Mouse (Mus musculus): ENCODE data around the gene Erbb2.

Erbb2 gene

DNA sequence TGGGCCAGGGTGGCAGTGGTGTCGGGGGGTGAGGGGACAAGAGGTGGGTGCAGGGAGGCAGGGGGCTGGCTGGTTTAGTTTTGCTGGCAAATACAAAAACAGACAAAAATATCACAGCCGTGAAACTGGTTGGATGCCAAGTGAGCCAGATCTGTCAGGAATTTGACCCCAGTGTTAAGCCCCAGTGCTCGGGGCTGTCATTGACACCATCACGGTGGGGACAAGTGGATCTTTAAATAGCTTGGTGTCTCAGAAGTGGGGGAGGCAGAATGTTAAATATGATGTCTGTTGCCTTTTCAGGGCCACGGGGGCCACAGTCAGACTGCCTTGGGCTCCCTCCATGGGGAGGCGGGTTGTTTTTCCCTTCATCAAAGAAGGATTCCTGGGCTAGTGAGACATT, 18.0 kb upstream of the Erbb2 start:
- POLR2A ChIA-PET = no interaction called here
- CTCF ChIA-PET = no interaction called here

DNA sequence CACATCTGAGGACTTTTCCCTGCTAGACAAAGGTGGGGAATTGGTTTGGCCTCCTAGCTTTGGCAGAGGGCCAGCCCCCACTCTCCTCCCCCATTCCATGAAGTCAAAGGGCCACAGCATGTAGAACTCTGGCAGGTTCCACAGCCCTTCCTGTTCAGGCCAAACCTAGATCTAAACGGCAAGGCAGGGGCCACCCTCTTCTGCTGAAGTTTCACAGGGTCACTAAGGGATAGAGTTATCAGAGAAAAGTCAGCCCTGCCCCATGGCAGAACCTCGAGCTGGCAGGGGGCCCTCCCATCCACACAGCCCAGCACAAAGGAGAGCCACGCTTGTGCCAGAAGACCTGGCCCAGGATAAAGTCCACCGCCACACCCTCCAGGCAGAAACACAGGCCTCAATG, 17.2 kb upstream of the Erbb2 start:
- CTCF ChIA-PET = interaction anchor here in 1 of 4 experiments (2.1 kb wide), 1 partner anchor 23 kb away, joined by 4 read pairs; no protein-coding TSS in a partner anchor
- POLR2A ChIA-PET = interaction anchor here in 2 of 4 experiments (0.5 to 0.8 kb wide), 2 partner anchors 29 to 262 kb away, joined by 4 read pairs; no protein-coding TSS in a partner anchor

DNA sequence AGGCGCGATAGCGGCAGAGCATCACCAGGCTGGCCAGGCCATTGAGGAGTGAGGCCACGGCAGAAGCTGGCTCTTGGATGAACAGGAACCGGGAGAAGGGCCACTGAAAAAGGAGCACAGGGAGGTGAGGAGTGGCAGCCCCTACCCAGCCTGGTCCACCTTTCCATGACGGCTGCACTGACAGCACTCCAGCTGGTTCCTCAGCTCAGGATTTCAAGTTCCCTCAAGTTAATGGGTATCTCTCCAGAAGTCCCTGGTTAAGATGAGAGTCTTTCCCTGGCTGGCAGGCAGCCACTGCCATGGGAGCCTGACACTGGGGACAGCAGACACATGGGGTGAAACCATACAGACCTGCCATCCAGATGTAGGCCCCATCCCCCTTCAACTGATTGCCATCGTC, 14.3 kb upstream of the Erbb2 start:
- POLR2A ChIA-PET = interaction anchor here in 1 of 4 experiments (1.3 kb wide), 1 partner anchor 39 kb away, joined by 3 read pairs; no protein-coding TSS in a partner anchor
- CTCF ChIA-PET = interaction anchor here in 2 of 4 experiments (1.0 to 2.4 kb wide), 2 partner anchors 26 to 55 kb away, joined by 3 to 11 read pairs; no protein-coding TSS in a partner anchor

DNA sequence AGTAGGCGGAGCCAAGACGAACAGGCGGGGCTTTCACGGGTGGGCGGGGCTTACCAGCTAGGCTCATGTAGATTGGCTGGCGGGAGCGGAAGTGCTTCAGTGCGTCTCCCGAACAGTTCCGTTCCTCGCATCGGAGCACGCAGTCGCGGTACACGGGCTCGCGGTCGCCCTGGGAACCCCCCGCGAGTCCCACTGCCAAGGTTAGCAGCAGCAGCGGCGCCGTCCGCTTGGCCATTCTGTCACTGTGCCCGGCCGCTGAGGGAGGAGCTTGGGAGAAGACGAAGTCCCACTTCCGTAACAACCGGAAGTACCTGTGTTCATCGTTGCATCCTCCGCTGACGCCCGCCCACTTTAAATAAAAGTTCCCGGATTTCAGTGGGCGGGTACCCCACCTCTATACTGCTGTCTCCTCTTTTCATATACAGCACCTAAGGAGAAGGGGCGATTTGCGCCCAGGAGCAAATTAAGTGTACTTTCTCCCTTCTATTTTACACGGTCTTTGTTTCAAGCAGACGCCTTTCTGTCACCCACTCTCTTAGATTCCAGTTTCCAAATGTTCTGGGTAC, 12.0 kb upstream of the Erbb2 start, which contains the start of gene Pgap3:
TSS of gene Pgap3 (minus strand) at position 330 of the 566 bp plus-strand sequence.
- POLR2A ChIA-PET = interaction anchor here in 3 of 4 experiments (0.6 to 2.4 kb wide), 40 partner anchors 9 to 1920 kb away, joined by 3 to 19 read pairs (median 4); partner anchors contain the start of genes Erbb2 (in 3 of the 3), Mien1 (in 3 of the 3), Stard3 (in 2 of the 3) and Ormdl3 (in 1 of the 3)
- CTCF ChIA-PET = interaction anchor here in 3 of 4 experiments (0.6 to 2.8 kb wide), 14 partner anchors 12 to 1374 kb away, joined by 3 to 11 read pairs (median 4); partner anchors contain the start of gene Erbb2 (in 2 of the 3)

DNA sequence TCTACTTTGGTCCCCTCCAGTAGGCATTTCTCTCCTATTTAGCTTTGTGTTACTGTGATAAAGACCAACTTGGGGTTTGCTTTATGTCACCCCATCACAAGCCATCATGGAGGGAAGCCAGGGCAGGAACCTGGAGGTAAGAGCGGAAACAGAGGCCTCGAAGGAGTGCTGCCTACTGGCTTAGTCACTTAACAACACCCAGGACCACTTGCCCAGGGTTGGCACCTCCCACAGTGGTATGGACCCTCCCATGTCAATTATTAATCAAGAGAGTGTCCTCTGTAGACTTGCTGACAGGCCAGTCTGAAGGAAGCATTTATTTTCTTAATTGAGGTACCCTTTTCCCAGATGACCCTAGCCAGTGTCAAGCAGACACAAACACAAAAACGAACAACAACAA, 11.5 kb upstream of the Erbb2 start:
- CTCF ChIA-PET = interaction anchor here in 2 of 4 experiments (0.6 to 2.8 kb wide), 8 partner anchors 11 to 168 kb away, joined by 3 to 11 read pairs (median 4); partner anchors contain the start of gene Erbb2 (in 2 of the 2)
- POLR2A ChIA-PET = interaction anchor here in 3 of 4 experiments (0.8 to 2.4 kb wide), 25 partner anchors 9 to 1920 kb away, joined by 3 to 19 read pairs (median 5); partner anchors contain the start of genes Erbb2 (in 3 of the 3), Stard3 (in 2 of the 3), Ormdl3 (in 1 of the 3) and Tcap (in 1 of the 3)

DNA sequence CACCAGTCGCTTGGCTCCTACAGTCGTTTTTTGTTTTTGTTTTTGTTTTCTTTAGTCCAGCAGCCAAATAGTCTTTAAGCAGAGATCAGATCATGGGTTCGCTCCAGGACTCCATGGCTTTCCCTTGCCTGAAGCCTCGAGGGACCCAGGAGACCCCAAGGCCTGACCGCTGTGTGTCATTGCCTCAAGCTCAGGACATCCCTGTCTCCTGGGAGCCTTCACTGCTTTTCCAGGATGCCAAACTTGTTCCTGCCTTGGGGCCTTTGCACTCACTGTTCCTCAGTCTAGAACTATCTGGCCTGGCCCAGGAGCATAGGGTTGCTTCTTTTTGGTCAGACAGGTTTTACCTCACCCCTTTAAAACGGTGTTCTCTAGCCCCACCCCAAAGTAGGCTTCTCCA, 5.6 kb upstream of the Erbb2 start:
- ChIA-PET POLR2A (no interaction called here), CTCF (interaction anchor here in 1 of 4 experiments (1.3 kb wide), 1 partner anchor 64 kb away, joined by 3 read pairs; no protein-coding TSS in a partner anchor)

DNA sequence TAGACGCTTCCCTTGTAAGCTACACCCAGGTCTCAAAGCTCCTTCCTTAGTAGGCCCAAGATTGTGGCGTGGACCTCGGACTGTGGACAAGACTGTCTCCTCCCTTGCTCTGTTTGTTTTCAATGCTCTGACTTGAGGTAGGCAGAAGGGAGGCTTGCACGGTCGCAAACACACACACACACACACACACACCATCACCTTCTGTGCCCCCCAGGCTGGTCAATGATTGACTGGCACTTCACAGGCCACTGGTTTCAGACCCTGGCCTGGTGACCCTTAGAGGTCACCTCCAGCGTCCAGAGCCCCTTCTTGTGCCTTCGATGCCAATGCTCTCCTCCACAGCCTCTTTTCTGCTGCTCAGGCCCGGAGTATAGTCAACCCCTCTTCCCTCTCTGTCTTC, 3.4 kb upstream of the Erbb2 start:
- ChIA-PET POLR2A (interaction anchor here in 3 of 4 experiments (0.6 to 1.3 kb wide), 8 partner anchors 9 to 178 kb away, joined by 3 to 10 read pairs (median 4); partner anchors contain the start of genes Pgap3 (in 2 of the 3), Grb7 (in 1 of the 3), Mien1 (in 1 of the 3) and Ormdl3 (in 1 of the 3)), CTCF (interaction anchor here in 3 of 4 experiments (0.5 to 0.9 kb wide), 6 partner anchors 13 to 333 kb away, joined by 3 to 13 read pairs (median 4); no protein-coding TSS in a partner anchor)

DNA sequence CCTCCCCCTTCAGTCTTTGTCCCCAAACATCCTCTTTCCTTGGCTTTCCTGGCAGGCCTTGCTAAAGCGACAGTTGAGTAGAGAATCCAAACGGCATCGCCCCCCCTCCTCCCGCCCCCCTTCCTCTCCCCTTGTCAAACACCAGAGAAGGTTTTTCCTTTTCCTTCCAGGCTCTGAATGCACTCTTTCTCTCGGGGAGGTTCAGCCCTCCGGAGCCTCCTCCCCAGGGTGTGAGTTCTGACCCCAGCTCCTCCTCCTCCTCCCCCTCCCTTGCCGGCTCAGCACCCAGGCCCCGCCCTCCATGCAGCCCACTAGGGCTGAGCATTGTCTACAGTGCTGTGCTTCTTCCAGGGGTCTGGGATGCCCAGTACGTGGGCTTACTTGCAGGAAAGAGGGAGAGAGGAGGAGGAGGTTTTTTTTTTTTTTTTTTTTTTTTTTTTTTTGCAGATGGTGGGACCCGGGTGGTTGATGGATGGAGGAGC, 2.9 kb upstream of the Erbb2 start:
- POLR2A ChIA-PET = interaction anchor here in 3 of 4 experiments (0.6 to 1.3 kb wide), 7 partner anchors 9 to 178 kb away, joined by 4 to 10 read pairs (median 4); partner anchors contain the start of genes Pgap3 (in 2 of the 3), Grb7 (in 1 of the 3), Mien1 (in 1 of the 3) and Ormdl3 (in 1 of the 3)

DNA sequence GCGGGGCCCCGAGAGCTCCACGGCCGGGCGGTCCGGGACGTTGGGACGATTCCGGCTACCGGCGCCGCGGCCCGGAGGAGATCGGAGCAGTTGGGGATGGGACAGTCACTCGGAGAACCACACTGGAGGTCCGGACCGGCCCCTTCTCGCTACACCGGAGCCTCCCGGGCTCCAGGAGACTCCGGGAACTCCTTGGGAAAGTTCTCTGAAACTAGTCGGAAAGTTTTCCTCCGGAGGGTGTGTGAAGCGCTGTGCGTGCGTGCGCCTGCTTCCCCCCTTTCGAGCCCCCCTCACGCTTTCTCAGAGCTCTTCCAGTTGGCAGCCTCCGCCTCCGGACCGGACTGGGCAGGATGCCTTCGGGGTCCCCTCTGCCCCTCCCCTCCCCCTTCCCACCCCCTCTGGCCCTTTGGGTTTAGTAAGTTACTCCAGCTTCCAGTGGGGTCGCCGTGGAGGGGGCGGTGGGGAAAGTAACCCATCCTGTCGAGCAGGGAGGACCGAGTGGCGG, 579 bp downstream of the Erbb2 start:
- POLR2A ChIA-PET = interaction anchor here (0.5 to 2.2 kb wide), 32 partner anchors 8 to 978 kb away, joined by 3 to 19 read pairs (median 3); partner anchors contain the start of genes Mien1 (in 3 of the 4), Pgap3 (in 3 of the 4), Ppp1r1b (in 3 of the 4) and Ormdl3 (in 2 of the 4)
- CTCF ChIA-PET = interaction anchor here (0.5 to 1.9 kb wide), 24 partner anchors 8 to 198 kb away, joined by 3 to 13 read pairs (median 3); partner anchors contain the start of genes Mien1 (in 2 of the 4), Pgap3 (in 2 of the 4) and Stard3 (in 1 of the 4)

More for the DNA sequence above, 2.9 kb upstream of the Erbb2 start:
- CTCF ChIA-PET = interaction anchor here in 2 of 4 experiments (0.5 to 0.9 kb wide), 6 partner anchors 20 to 334 kb away, joined by 3 to 13 read pairs (median 4); no protein-coding TSS in a partner anchor

DNA sequence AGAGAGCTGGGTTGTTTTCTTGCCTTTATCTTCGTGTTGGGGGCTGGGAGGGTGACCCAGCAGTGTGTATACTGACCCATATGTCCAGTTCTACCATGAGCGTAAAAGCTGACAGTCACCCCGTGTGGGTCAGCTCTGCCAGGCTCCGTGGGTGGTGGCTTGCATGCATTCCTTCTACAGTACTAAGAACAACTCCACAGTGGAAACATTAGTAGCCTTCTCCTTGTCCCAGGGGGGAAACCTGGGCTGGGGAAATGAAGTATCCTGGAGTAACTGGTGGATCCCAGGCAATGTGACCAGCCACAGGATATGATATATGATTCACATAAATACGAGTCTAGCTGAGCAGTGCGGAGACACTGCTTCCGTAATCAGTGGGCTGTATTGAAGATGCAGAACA, 1.5 kb downstream of the Erbb2 start:
- ChIA-PET POLR2A (interaction anchor here in 2 of 4 experiments (0.6 to 0.8 kb wide), 2 partner anchors 22 to 1906 kb away, joined by 3 to 7 read pairs; no protein-coding TSS in a partner anchor), CTCF (interaction anchor here in 3 of 4 experiments (0.6 to 1.9 kb wide), 4 partner anchors 25 to 184 kb away, joined by 3 to 5 read pairs (median 4); partner anchors contain the start of gene Mien1 (in 1 of the 3))

DNA sequence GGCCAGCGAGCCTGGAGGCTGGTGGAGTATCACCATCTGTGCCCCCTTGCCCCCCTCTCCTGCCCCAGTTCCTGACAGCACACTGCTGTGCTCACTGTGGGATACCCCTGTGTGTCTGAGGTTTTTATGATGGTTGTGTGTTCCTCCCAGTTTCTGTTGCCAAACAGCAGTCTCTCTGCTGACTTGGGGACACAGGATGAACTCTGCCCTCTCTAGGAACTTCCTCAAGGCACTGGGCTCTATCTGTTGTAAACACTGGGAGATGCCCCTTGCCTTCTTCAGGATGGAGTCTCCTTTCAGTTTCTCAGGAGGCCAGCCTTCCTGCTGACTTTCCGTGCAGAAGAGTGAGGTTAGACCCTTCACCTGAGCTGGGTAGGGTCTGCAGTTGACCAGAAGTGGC, 1.9 kb downstream of the Erbb2 start:
- CTCF ChIA-PET = interaction anchor here in 1 of 4 experiments (0.7 kb wide), 1 partner anchor 77 kb away, joined by 3 read pairs; no protein-coding TSS in a partner anchor
- POLR2A ChIA-PET = no interaction called here

DNA sequence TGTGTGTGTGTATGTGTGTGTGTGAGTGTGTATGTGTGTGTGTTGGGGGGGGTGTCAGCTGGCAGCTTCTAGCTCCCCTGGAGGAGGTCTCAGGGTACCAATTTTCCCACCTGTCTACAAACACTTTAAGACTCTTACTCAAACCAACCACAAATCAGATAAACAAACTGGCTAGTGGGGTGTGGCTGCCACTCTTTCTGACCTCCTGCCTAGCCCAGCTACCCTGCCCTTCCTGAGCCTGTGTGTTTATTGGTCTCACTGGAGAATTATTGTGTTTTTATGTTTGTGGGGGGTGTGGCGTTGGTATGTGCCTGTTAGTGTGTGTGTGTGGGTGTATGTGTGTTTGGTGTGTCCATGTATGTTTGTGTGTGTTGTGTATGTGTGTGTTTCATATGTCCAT, 4.8 kb downstream of the Erbb2 start:
- CTCF ChIA-PET = interaction anchor here in 3 of 4 experiments (0.7 to 1.9 kb wide), 4 partner anchors 21 to 45 kb away, joined by 3 to 6 read pairs (median 3); partner anchors contain the start of gene Mien1 (in 2 of the 3)
- POLR2A ChIA-PET = interaction anchor here in 1 of 4 experiments (1.1 kb wide), 1 partner anchor 82 kb away, joined by 3 read pairs; no protein-coding TSS in a partner anchor

DNA sequence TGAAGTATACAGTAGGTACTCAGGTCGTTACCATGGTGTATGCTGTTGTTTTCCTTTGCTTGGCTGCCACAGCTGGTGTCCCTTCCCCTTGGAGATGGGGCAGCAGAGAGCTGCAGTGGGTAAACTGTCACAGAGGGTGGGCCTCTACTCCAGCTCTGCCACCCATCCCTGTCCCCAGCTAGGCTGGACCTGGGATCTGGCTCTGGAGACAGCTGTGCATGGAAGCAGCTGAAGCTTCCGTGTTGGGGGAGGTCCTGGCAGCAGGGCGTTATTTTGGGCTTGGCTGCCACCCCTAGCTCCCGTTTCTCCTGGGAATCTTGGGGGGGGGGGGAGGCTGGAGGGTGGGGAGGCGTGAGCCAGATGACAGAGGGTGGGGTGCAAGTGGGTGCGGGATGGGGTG, 6.0 kb downstream of the Erbb2 start:
- ChIA-PET CTCF (interaction anchor here in 3 of 4 experiments (0.6 to 1.0 kb wide), 3 partner anchors 76 to 276 kb away, joined by 3 to 13 read pairs (median 4); no protein-coding TSS in a partner anchor), POLR2A (interaction anchor here in 2 of 4 experiments (0.7 to 1.9 kb wide), 3 partner anchors 14 to 229 kb away, joined by 3 to 5 read pairs (median 5); partner anchors contain the start of gene Mien1 (in 1 of the 2))

DNA sequence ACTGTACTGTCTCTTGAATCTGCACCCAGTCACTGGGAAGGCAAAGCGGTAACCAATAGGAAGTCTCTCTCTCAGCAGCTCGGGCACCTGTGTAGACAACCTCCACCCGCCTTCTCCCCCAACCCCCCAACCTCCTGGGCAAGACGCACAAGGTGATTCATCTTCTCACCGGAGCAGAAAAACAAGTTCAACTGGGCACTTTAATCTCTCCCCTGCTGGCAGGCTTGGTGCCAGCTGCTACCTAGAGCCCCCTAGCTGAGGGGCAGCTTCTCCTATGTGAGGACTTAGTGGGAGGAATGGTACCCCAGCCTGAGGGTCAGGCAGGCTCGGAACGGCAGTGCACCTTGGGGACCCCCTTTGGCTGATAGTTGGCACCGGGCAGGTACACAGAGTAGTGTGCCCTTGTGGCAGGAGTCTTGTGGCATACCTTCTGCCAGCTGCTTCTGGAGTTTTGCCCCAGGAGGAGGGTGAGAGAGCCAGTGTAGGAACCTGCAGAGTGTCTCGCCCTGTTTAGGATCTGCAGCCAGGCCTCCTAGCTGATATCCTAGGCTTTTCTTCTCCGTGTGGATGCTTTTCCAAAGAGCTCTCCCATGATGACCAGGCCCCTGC, 6.8 kb downstream of the Erbb2 start:
- ChIA-PET CTCF (interaction anchor here in 1 of 4 experiments (1.0 kb wide), 1 partner anchor 77 kb away, joined by 3 read pairs; no protein-coding TSS in a partner anchor), POLR2A (interaction anchor here in 2 of 4 experiments (1.4 to 2.1 kb wide), 3 partner anchors 20 to 61 kb away, joined by 3 to 5 read pairs (median 5); partner anchors contain the start of genes Mien1 (in 1 of the 2) and Stard3 (in 1 of the 2))

DNA sequence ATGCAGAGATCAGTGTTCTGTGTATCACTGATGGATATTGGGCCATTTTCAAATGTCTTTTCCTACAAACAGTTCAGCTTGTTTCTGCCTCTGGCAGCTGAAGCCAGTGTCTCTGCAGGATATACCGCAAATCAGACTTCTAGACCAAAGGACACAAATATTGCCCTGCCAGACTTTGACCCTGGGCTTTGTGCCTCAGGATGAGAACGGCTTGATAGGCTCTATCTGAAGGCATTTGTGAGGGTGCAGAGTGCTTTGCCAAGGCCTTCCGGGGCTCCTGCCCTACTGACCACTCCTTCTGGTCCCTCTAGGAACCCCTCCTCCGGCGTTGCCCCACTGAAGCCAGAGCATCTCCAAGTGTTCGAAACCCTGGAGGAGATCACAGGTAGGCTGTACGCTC, 14.3 kb downstream of the Erbb2 start:
- ChIA-PET CTCF (interaction anchor here in 1 of 4 experiments (1.1 kb wide), 1 partner anchor 12 kb away, joined by 3 read pairs; no protein-coding TSS in a partner anchor), POLR2A (interaction anchor here in 1 of 4 experiments (1.3 kb wide), 1 partner anchor 11 kb away, joined by 5 read pairs; no protein-coding TSS in a partner anchor)

DNA sequence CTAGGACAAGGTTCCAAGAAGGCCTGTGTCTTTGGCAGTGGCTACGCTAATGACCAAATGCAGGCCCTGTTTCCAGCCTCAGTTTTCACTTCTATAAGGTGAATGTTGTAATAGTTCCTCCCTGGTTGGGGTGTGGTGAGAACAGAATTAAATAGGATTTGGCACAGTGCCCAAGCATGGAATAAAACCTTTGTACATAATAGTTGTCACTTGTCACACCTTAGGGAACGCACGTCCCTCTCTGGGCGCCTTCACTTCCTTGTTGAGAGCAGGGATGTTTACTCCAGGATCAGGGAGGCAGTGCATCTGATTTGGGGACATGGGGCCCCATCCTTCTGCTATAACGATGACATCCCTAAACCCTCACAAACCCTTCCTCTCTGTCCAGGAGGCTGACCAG, 16.2 kb downstream of the Erbb2 start:
- ChIA-PET CTCF (interaction anchor here in 1 of 4 experiments (0.6 to 1.2 kb wide), 2 partner anchors 10 to 23 kb away, joined by 3 read pairs; partner anchors contain the start of gene Mien1), POLR2A (interaction anchor here in 1 of 4 experiments (0.7 kb wide), 1 partner anchor 29 kb away, joined by 3 read pairs; no protein-coding TSS in a partner anchor)

All from embryonic stem cell, embryonic (primary cell).